Mouse (Mus musculus): ENCODE data around the gene Olfr827. TPM values are rescaled to one million over a fixed set of nuclear protein-coding genes. Genes with fewer than 3 reads are reported as not detected.

Gene Olfr827
- polyA plus RNA-seq, 1 experiment from 2014 or later = not detected

- Histone ChIP-seq H3K27ac (no peak overlapping the region), H3K27me3 (no peaks in the 10 kb centered on the region), H3K4me2 (replicated peaks) (no peak overlapping the region), H3K4me1 (no peaks in the 10 kb centered on the region), H3K9me3 (no peaks in the 10 kb centered on the region), H3K36me3 (no peaks in the 10 kb centered on the region), H3K4me3 (no peak overlapping the region), H3K9ac (no peak overlapping the region)
- no peak for ATAC-seq (ENCODE audit: low FRiP score, low read depth)
Observed at GRCm38 (mm10) chr10:130165196-130165595, 49.0 kb downstream of the Olfr827 start.

Other genes starting within 250 kb of the Olfr827 start
- gene Olfr819, start 247.1 kb downstream of the Olfr827 start, polyA plus RNA-seq (2015; fragmentation: Nextera tagmentation; extraction: Ambion mirVana) = not detected in 2 replicates
- not detected in 2 replicates for gene Olfr247, start 238.3 kb downstream of the Olfr827 start, polyA plus RNA-seq (2015; fragmentation: Nextera tagmentation; extraction: Ambion mirVana)
- gene Gm10310, start 229.3 kb downstream of the Olfr827 start, polyA plus RNA-seq (2015; fragmentation: Nextera tagmentation; extraction: Ambion mirVana) = not detected in 2 replicates
- gene Olfr820, start 201.8 kb downstream of the Olfr827 start, polyA plus RNA-seq (2015; fragmentation: Nextera tagmentation; extraction: Ambion mirVana) = not detected in 2 replicates
- gene Olfr821, start 184.1 kb downstream of the Olfr827 start, polyA plus RNA-seq (2015; fragmentation: Nextera tagmentation; extraction: Ambion mirVana) = not detected in 2 replicates
- not detected in 2 replicates for gene Olfr822, start 143.2 kb downstream of the Olfr827 start, polyA plus RNA-seq (2015; fragmentation: Nextera tagmentation; extraction: Ambion mirVana)
- gene Olfr823, start 99.0 kb downstream of the Olfr827 start, polyA plus RNA-seq (2015; fragmentation: Nextera tagmentation; extraction: Ambion mirVana) = not detected in 2 replicates
- gene Olfr824, start 84.4 kb downstream of the Olfr827 start, polyA plus RNA-seq (2015; fragmentation: Nextera tagmentation; extraction: Ambion mirVana) = not detected in 2 replicates
- gene Olfr825, start 47.6 kb downstream of the Olfr827 start, polyA plus RNA-seq (2015; fragmentation: Nextera tagmentation; extraction: Ambion mirVana) = not detected in 2 replicates
- not detected in 2 replicates for gene Olfr826, start 30.2 kb downstream of the Olfr827 start, polyA plus RNA-seq (2015; fragmentation: Nextera tagmentation; extraction: Ambion mirVana)
- gene Neurod4, start 65.8 kb upstream of the Olfr827 start, polyA plus RNA-seq (2015; fragmentation: Nextera tagmentation; extraction: Ambion mirVana) = not detected in 2 replicates
- gene Tespa1, start 108.5 kb upstream of the Olfr827 start, polyA plus RNA-seq (2015; fragmentation: Nextera tagmentation; extraction: Ambion mirVana) = 0.86 and 1.0 TPM in 2 replicates
- not detected in 2 replicates for gene Vmn2r84, start 179.9 kb upstream of the Olfr827 start, polyA plus RNA-seq (2015; fragmentation: Nextera tagmentation; extraction: Ambion mirVana)
- not detected in 2 replicates for gene Vmn2r85, start 215.3 kb upstream of the Olfr827 start, polyA plus RNA-seq (2015; fragmentation: Nextera tagmentation; extraction: Ambion mirVana)
- 0.03 TPM in 2 replicates for gene Vmn2r86, start 241.6 kb upstream of the Olfr827 start, polyA plus RNA-seq (2015; fragmentation: Nextera tagmentation; extraction: Ambion mirVana)